Mouse (Mus musculus) midbrain, postnatal 0 days (tissue): ENCODE results near the gene Dnajc6. TPM values are rescaled to one million over a fixed set of nuclear protein-coding genes. Genes with fewer than 3 reads are reported as not detected.

Source experiments
- ATAC-seq: fragments of 200-750 bp; cut with Nextera tagmentation; 2 replicates; pipeline ENCODE4 v1.8.0; 2017; ENCODE audit warnings: moderate number of reproducible peaks, mild to moderate bottlenecking, moderate TSS enrichment, moderate library complexity; ENCODE audit not compliant: low FRiP score
- DNase-seq: peaks from one replicate; pipeline ENCODE4 v3.0.0-alpha.2; 2015; ENCODE audit warnings: low spot score
- H3K27ac ChIP-seq: fragments of 300-500 bp; sonication (generic); 2 replicates; pipeline ENCODE4 v1.5.1; 2014; ENCODE audit warnings: low read depth, mild to moderate bottlenecking, low read length, mixed read lengths
- H3K27me3 ChIP-seq: fragments of 300-500 bp; sonication (generic); 2 replicates; pipeline ENCODE4 v1.6.1; 2014; ENCODE audit warnings: low read length, control low read depth, mixed read lengths; ENCODE audit not compliant: insufficient read depth
- H3K36me3 ChIP-seq: fragments of 300-500 bp; sonication (generic); 2 replicates; pipeline ENCODE4 v1.6.1; 2014; ENCODE audit warnings: low read length, control low read depth, mixed read lengths; ENCODE audit not compliant: insufficient read depth
- H3K4me1 ChIP-seq: fragments of 300-500 bp; sonication (generic); 2 replicates; pipeline ENCODE4 v1.6.1; 2014; ENCODE audit warnings: mild to moderate bottlenecking, control low read depth, antibody characterized with exemption, low read length, mixed read lengths; ENCODE audit not compliant: insufficient read depth
- H3K4me2 ChIP-seq: fragments of 300-500 bp; sonication (generic); 2 replicates; pipeline ENCODE4 v1.6.1; 2014; ENCODE audit warnings: low read depth, mild to moderate bottlenecking, low read length, mixed read lengths; ENCODE audit not compliant: poor library complexity, severe bottlenecking
- H3K4me3 ChIP-seq: fragments of 300-500 bp; sonication (generic); 2 replicates; pipeline ENCODE4 v1.5.1; 2014; ENCODE audit warnings: low read depth, mild to moderate bottlenecking, low read length, moderate library complexity
- H3K9ac ChIP-seq: fragments of 300-500 bp; sonication (generic); replicated peaks from 2 replicates; pipeline ENCODE4 v1.6.1; 2014; ENCODE audit warnings: mild to moderate bottlenecking, low read length, moderate library complexity, mixed read lengths; ENCODE audit not compliant: poor library complexity, severe bottlenecking
- H3K9me3 ChIP-seq: fragments of 300-500 bp; sonication (generic); 2 replicates; pipeline ENCODE4 v1.6.1; 2016; ENCODE audit warnings: low read length, control low read depth
- CTCF ChIP-seq: IDR thresholded peaks from 2 replicates; pipeline ENCODE4 v1.5.1; 2016; ENCODE audit warnings: antibody characterized with exemption, mild to moderate bottlenecking
- WGBS: fragments of 180-500 bp; shearing (Covaris S2); extraction: QIAGEN DNeasy Blood & Tissue Kit; methylation state at CpG from one replicate; pipeline ENCODE4 v1.1.7; 2014; 5-methylcytosine and 5-hydroxymethylcytosine counted together
- polyA plus RNA-seq: library from polyadenylated mRNA; unstranded; fragments of >200 nt; fragmentation: Nextera tagmentation; extraction: Ambion mirVana; gene quantifications from 2 replicates; pipeline ENCODE4 v1.2.1, GENCODE M21; 2015
- total RNA-seq: library from RNA; depleted of rRNA; stranded (reverse); fragments of >200 nt; gene quantifications from 2 replicates; pipeline ENCODE4 v1.2.3, GENCODE M21; 2014

Dnajc6 gene
- total and polyA plus RNA-seq, 2 experiments from 2014 or later: 79.0 to 225 TPM

GRCm38 (mm10) chr4:101640631-101641030, 144.2 kb downstream of the Dnajc6 start:
- DNase-seq (no peak), ATAC-seq (no peak)
- H3K4me2 ChIP-seq: no peak overlapping the region
- peaks cover 29% of the 10 kb centered on the region for H3K36me3 ChIP-seq
- H3K9me3 ChIP-seq: no peaks in the 10 kb centered on the region
- WGBS: 85% methylated on average over 5 of the region's 5 CpGs
- H3K9ac ChIP-seq: no peak overlapping the region
- H3K4me3 ChIP-seq: no peak overlapping the region
- no peaks in the 10 kb centered on the region for H3K4me1 ChIP-seq
- no peak overlapping the region for H3K27ac ChIP-seq
- H3K27me3 ChIP-seq: no peaks in the 10 kb centered on the region
- TF ChIP-seq CTCF: no peak

GRCm38 (mm10) chr4:101642708-101643107, 146.3 kb downstream of the Dnajc6 start:
- Histone ChIP-seq H3K9me3 (no peaks in the 10 kb centered on the region), H3K9ac (no peak overlapping the region), H3K4me1 (no peaks in the 10 kb centered on the region), H3K27me3 (no peaks in the 10 kb centered on the region), H3K27ac (no peak overlapping the region), H3K4me2 (no peak overlapping the region), H3K4me3 (no peak overlapping the region), H3K36me3 (peaks cover 17% of the 10 kb centered on the region)
- DNase-seq (peak; percentile 15), ATAC-seq (no peak)
- peak; percentile 45 for TF ChIP-seq CTCF
- 84% methylated on average over 6 of the region's 6 CpGs for WGBS

- DNase-seq (no peak), ATAC-seq (no peak)
- 84% methylated on average over 4 of the region's 4 CpGs for WGBS
- Histone ChIP-seq H3K4me3 (no peak overlapping the region), H3K4me1 (no peaks in the 10 kb centered on the region), H3K9me3 (no peaks in the 10 kb centered on the region), H3K9ac (no peak overlapping the region), H3K27ac (no peak overlapping the region), H3K27me3 (no peaks in the 10 kb centered on the region), H3K4me2 (no peak overlapping the region), H3K36me3 (peaks cover 17% of the 10 kb centered on the region)
- TF ChIP-seq CTCF: no peak
Observed at GRCm38 (mm10) chr4:101643216-101643615, 146.8 kb downstream of the Dnajc6 start.

GRCm38 (mm10) chr4:101646857-101647195, 150.4 kb downstream of the Dnajc6 start:
- H3K4me2 ChIP-seq: peak overlapping the region; percentile 66
- H3K36me3 ChIP-seq: 0 out of 2 replicates have a peak, but pooled peaks cover 3% of the 10 kb centered on the region
- H3K4me3 ChIP-seq: peak overlapping the region; percentile 82
- H3K4me1 ChIP-seq: peaks cover 3% of the 10 kb centered on the region; the same call in 1 of the 2 replicates
- TF ChIP-seq CTCF: no peak
- peak overlapping the region; percentile 52; the same call in 1 of the 2 replicates for H3K27ac ChIP-seq
- H3K9ac ChIP-seq: peak overlapping the region; percentile 80; the same call in 1 of the 2 replicates
- H3K9me3 ChIP-seq: no peaks in the 10 kb centered on the region
- no peaks in the 10 kb centered on the region for H3K27me3 ChIP-seq
- under 1% methylated on average over 8 of the region's 8 CpGs for WGBS
- ATAC-seq: peak; percentile 15
- DNase-seq: no peak

GRCm38 (mm10) chr4:101647196-101647905, 150.9 kb downstream of the Dnajc6 start, which contains the start of gene Leprot:
Leprot (plus strand) TSS chr4:101647718.
- peak within 1 kb of the TSS; percentile 82 for H3K4me3 ChIP-seq
- DNase-seq: peak; percentile 99
- peak within 1 kb of the TSS; percentile 88 for H3K27ac ChIP-seq
- peaks cover 3% of the 10 kb centered on the region; the same call in 1 of the 2 replicates for H3K4me1 ChIP-seq
- H3K36me3 ChIP-seq: 0 out of 2 replicates have a peak, but pooled peaks cover 3% of the 10 kb centered on the region
- ATAC-seq: peak; percentile 98
- peak within 1 kb of the TSS; percentile 66 for H3K4me2 ChIP-seq
- under 1% methylated on average over 37 of the region's 39 CpGs for WGBS
- H3K9ac ChIP-seq: peak within 1 kb of the TSS; percentile 80
- H3K9me3 ChIP-seq: no peaks in the 10 kb centered on the region
- TF ChIP-seq CTCF: no peak; the same call in none of the 2 replicates
- H3K27me3 ChIP-seq: no peaks in the 10 kb centered on the region

GRCm38 (mm10) chr4:101647976-101648642, 151.7 kb downstream of the Dnajc6 start:
- Histone ChIP-seq H3K27ac (peak overlapping the region; percentile 88), H3K9ac (peak overlapping the region; percentile 80), H3K4me1 (peaks cover 3% of the 10 kb centered on the region; the same call in 1 of the 2 replicates), H3K4me2 (peak overlapping the region; percentile 66), H3K27me3 (no peaks in the 10 kb centered on the region), H3K36me3 (no peaks in the 10 kb centered on the region), H3K9me3 (no peaks in the 10 kb centered on the region), H3K4me3 (peak overlapping the region; percentile 82)
- TF ChIP-seq CTCF: no peak
- WGBS: under 1% methylated on average over 20 of the region's 20 CpGs
- DNase-seq (no peak), ATAC-seq (no peak)
